Mouse (Mus musculus) small intestine, adult 10 weeks (tissue): Measurements from ENCODE around the gene Cdk5rap3. TPM values are rescaled to one million over a fixed set of nuclear protein-coding genes. Genes with fewer than 3 reads are reported as not detected.

ENCODE experiments used
- polyA plus RNA-seq: library from polyadenylated mRNA; stranded (reverse); fragments of 350-450 nt; fragmentation: Illumina TruSeq; extraction: RNeasy Lipid Tissue Mini Kit (QIAGEN cat#74804); gene quantifications from one replicate; pipeline ENCODE4 v1.2.3, GENCODE M21; 2014; ENCODE audit warnings: low replicate concordance

The Cdk5rap3 gene
- 13.2 TPM for polyA plus RNA-seq

GRCm38 (mm10) chr11:96916044-96916884 lies at the start of gene Cdk5rap3:
Gene Cdk5rap3 (minus strand): TSS chr11:96916496.

GRCm38 (mm10) chr11:96943746-96944304 lies 27.5 kb upstream of the Cdk5rap3 start, which contains the start of gene Pnpo:
Gene Pnpo (minus strand): TSS chr11:96943986.

GRCm38 (mm10) chr11:96928088-96928487 lies 11.8 kb upstream of the Cdk5rap3 start, which contains the start of gene Prr15l:
Gene Prr15l (plus strand): TSS chr11:96928104.

Other genes with a start within 250 kb of the Cdk5rap3 start
- gene Snx11, start 138.9 kb downstream of the Cdk5rap3 start, polyA plus RNA-seq = 4.0 TPM
- 62.8 TPM for gene Cbx1, start 127.4 kb downstream of the Cdk5rap3 start, polyA plus RNA-seq
- 9.8 TPM for gene Nfe2l1, start 86.5 kb downstream of the Cdk5rap3 start, polyA plus RNA-seq
- gene Copz2, start 66.6 kb downstream of the Cdk5rap3 start, polyA plus RNA-seq = 0.63 TPM
- 20.3 TPM for gene Prr15l, start 11.6 kb upstream of the Cdk5rap3 start, polyA plus RNA-seq
- 9.4 TPM for gene Pnpo, start 27.5 kb upstream of the Cdk5rap3 start, polyA plus RNA-seq
- gene Sp2, start 66.5 kb upstream of the Cdk5rap3 start, polyA plus RNA-seq = 3.3 TPM
- 0.19 TPM for gene Sp6, start 96.9 kb upstream of the Cdk5rap3 start, polyA plus RNA-seq
- gene Scrn2, start 113.4 kb upstream of the Cdk5rap3 start, polyA plus RNA-seq = not detected
- gene Lrrc46, start 124.9 kb upstream of the Cdk5rap3 start, polyA plus RNA-seq = not detected
- 5.5 TPM for gene Mrpl10, start 125.1 kb upstream of the Cdk5rap3 start, polyA plus RNA-seq
- 0.33 TPM for gene Osbpl7, start 134.1 kb upstream of the Cdk5rap3 start, polyA plus RNA-seq
- gene Tbx21, start 198.8 kb upstream of the Cdk5rap3 start, polyA plus RNA-seq = not detected
- gene Tbkbp1, start 235.0 kb upstream of the Cdk5rap3 start, polyA plus RNA-seq = not detected